Mouse (Mus musculus): Measurements from ENCODE around the gene Nudt3.
"Not testable (repeated sequence)": the region's sequence is repeated elsewhere in the genome, so short reads cannot be mapped to it uniquely, and the experiment has no call there.

Nudt3 gene

DNA sequence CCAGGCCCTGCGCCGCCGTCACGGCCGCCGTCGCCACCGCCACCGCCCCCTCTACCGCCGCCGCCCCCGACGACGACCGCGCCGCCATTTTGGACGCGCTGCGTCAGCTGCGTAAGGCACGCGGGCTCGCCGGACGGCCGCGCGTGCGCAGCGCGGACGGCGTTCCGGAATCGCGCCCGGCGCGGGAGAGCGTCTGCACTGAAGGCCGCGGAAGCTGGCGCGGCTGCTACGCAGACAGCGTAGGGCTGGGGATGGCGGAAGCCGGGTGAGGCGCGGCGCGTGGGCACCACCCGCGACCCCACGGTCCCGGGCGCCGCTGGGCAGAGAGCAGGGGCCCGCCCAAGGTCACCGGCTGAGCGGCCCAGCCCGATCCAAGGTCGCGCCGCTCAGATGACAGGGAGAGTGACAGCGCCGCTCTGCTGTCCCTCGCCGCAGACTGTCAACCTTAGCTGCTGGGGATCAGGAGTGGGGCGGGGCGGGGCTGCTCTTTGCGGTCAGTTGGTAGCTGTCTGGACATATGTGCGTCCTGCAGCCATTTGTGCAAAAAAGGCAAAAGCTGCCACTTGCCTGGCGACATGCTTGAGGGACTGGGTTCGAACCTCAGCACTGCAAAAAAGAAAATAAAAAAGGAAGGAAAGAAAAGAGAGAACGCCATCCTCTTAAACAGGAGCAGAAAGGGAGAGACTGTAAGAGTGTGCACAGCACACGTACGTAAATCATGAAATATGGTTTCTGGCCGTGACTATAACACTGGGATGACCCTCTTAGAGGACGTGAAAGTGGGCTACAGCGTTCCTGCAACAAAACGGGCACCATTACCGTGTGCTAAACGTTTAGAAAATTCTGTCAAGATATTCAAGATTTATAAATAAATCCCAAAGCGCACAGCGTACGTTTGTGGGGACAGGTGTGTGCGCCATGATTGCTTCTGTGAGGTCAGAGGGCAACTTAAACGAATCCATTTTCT, at the start of gene Nudt3:
Nudt3 (minus strand) TSS at position 136 of the 967 bp plus-strand sequence.
- in situ Hi-C loops (cut with MboI; ENCODE audit: low sequenced_read_pairs) = no loop called here

DNA sequence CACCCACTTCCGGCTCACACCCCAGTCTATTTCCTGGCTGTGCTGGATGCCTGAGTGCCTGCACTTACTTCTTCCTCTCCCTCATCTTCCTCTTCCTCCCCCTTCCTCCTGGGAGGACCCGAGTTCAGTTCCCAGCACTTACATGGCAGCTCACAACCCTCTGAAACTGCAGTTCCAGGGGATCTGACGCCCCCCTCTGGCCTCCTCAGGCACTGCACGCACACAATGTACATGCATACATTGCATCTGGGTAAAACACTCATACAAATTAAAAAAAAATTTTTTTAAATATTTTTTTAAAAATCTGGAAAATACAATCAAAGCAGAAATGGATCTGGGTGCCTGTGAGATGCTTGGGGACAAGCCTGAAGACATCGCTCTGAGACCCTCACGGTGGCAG, 48.4 kb upstream of the Nudt3 start:
- in situ Hi-C loops (cut with MboI; ENCODE audit: low sequenced_read_pairs) = no loop called here

DNA sequence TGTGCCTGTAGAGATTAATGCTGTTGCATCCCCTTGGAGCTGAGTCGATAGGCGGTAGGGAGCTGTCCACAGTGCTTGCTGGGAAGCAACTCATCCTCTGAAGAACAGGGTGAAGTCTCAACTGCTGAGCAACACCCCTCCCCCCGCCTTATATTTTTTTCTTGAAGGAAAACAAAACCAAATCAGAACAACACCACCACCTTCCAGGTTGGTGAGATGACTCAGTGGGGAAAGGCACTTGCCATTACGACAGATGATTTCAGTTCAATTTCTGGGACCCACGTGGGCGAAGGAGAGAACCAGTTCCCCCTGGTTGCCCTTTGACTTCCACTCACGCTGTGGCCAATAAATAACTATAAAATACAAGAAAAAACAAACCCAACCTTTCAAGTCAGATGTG, 35.5 kb upstream of the Nudt3 start:
- in situ Hi-C loops (cut with MboI; ENCODE audit: low sequenced_read_pairs) = loop anchor here (10.0 kb wide), 1 partner anchor 106 kb away; no protein-coding TSS in a partner anchor

DNA sequence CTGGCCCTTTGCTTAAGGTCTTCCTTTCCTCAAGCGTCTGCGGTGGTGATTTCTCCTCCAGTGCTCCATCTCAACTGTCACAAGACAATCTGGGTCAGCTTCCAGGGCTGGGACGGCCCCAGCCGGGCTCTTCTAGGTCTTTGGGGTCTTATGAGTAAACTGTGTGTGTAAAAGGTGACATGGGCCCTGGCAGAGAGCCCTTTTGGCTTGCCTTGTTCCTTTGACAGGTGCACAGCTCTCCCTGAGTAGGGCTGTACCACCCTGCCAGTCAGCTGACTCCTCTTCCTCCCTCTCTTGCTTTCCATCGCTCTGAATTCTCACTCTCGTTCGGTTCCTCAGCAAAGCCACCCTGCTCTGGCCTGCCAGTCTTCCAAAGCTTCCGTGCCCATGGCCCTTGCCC, 33.8 kb upstream of the Nudt3 start:
- in situ Hi-C loops (cut with MboI; ENCODE audit: low sequenced_read_pairs) = loop anchor here (10.0 kb wide), 1 partner anchor 108 kb away; no protein-coding TSS in a partner anchor

DNA sequence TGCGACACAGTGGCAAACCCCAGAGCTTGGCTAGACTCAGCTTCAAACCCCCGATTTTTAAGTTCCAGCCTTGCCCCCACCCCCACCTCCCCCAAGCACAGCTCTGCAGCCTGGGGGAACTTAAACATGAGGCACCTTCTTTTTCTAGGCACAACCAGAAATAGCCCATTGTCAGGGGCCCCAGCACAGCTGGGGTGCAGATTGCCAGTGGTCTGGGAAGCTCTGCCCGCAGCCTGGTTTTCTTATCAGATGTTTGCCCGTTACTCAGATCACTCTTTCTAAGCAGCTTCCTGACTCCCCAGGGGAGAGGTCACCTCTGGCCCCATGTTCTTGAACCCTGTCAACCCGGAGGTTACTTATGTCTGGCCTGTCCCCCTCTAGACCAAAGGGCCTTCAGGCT, 33.1 kb upstream of the Nudt3 start:
- in situ Hi-C loops (cut with MboI; ENCODE audit: low sequenced_read_pairs) = loop anchor here (10.0 kb wide), 1 partner anchor 108 kb away; no protein-coding TSS in a partner anchor

DNA sequence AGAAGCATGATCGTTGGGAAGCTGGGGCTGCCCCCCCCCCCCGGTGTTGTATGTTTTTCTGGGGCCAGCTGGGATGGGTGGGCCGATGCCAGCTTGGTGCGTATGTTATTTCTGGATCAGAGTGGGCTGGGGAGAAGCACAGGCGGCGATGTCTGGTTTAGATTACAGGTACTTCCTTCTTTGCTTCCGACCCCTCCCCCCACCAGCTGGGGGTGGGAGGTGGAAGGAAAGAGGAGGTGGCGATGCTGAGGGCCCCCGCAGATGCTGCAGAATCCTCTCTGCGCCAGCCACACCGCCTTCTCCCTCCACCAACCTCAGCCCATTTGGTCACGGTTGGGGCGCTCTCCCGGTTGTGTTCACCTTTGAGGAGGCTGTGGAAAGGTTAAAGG, 32.7 kb upstream of the Nudt3 start:
- in situ Hi-C loops (cut with MboI; ENCODE audit: low sequenced_read_pairs) = loop anchor here (10.0 kb wide), 1 partner anchor 109 kb away; no protein-coding TSS in a partner anchor

DNA sequence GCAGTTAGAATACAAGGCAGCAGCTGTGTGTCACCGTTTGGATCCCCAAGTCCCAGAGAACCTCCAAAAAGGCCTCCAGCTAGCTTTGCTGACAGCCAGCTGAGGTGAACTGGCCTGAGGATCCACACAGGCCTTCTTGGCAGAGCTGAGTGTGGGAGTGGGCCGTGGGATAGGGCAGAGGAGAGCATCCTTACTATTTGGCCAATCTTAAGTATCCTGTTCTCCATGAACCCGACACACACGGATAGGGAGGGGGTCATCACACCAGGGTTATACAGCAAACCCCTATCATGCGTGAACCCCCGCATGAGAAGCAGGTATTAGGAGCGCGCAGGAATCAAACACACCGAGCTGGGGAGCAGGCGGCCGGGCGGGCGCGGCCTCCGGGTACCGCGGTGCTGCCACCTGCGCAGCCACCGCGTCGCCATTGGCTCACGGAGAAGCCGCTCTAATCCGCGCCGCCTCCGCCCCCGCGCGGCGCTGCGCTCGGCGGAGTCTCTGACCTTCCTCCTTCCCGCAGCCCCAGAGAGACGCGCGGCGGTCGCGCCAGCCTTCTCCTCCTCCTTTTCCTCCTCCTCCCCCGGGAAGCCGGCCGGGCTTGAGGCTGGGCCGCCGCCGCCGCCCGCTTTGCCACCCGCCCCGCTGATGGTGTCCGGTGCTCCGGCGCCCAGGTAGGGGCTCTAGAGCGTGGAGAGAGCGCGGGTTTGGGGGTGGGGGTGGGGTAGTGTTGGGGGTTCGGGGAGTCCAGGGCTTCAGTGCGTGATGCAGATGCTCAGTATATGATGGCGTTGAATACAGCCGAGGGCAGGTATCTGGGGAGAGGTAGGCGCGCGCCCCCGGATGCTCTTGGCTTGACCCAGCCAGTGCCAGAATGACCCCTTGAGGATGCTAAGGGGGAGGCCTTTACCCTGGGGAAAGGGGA, 32.1 kb upstream of the Nudt3 start, which contains the start of gene Pacsin1:
Pacsin1 (plus strand) TSS at position 421 of the 922 bp plus-strand sequence.
- in situ Hi-C loops (cut with MboI; ENCODE audit: low sequenced_read_pairs) = loop anchor here (10.0 kb wide), 1 partner anchor 109 kb away; no protein-coding TSS in a partner anchor

DNA sequence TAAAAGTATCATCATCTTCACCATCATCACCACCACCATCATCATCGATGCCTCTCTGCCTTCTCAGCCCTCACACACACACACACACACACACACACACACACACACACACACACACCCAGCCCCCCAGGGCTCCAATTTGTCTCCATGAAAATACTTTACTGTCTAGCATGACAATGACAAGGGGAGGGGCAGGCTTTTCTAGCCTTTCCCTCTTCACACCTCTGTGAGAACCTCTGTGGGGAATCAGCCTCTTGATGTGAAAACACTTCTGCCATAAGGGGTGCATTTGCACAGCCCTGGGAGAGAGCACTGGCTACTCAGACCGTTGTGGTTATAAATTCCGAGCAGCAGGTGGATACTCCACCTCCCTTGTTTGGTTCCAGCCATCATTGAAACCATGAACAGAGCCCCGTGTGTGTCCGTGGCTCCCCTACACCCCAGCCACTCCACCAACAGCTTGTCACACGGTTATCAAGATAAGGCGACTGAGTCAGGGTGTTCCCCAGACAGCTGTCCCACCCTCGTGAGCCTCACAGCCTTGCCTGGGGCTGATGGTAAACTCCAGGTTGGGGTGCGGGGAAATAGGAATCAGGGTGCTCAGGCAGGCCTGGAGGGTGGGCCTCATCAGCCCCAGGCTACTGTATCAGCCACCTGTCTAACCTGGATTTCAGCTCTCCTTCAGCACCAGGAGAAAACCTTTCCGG, 30.1 kb upstream of the Nudt3 start:
- in situ Hi-C loops (cut with MboI; ENCODE audit: low sequenced_read_pairs) = loop anchor here (10.0 kb wide), 1 partner anchor 111 kb away; no protein-coding TSS in a partner anchor

DNA sequence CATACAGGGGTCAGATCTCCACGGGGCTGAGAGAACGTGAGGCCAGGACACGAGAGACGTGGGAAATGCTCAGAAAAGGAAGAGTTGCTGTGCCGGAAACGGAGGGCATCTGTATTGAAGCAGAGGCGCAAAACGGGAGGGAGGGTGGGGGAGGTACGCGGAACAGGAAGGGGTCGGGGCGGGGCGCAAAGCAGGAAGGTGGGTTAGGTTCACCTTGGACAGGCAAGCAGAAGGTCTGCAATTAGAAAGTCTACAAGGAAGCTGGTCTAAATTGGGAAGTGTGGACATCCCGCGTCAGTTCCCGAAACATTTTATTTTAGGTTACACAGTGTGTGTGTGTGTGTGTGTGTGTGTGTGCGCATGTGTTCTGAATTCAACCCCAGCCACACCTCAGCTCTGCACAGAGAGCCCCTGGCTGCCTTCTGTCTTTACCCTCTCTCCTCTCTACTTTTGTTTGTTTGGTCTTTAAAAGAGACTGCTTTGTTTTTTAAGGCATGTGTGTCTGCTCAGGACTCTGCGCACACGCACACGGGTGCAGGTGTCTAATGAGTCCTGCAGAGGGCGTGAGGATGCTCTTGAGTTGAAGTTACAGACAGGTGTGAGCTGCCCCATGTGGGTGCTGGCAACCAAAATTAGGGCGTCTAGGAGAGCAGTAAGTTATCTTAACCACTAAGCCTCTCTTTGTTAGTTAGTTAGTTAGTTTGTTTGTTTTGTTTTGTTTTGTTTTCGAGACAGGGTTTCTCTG, 28.9 kb upstream of the Nudt3 start:
- in situ Hi-C loops (cut with MboI; ENCODE audit: low sequenced_read_pairs) = loop anchor here (10.0 kb wide), 1 partner anchor 113 kb away; no protein-coding TSS in a partner anchor

DNA sequence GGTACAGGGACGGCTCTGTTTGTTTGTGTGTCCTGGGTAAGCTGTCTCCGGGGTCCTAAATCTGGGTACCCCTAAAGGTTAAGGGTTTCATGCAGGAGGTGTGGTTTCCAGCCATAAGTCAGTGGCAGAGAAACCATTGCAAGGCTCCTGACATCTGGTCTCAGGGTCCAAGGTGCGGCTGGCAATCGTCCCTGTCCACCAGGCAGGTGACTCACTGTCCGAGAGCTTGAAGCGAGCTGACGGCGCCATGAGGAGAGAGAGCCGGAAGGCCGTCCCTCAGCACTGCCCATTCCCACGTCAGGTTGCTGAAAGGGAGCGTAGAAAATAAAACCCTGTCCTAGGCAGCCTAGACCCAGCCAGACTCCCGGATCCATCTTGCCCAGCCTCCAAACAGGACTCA, 27.3 kb upstream of the Nudt3 start:
- in situ Hi-C loops (cut with MboI; ENCODE audit: low sequenced_read_pairs) = loop anchor here (10.0 kb wide), 1 partner anchor 114 kb away; no protein-coding TSS in a partner anchor

DNA sequence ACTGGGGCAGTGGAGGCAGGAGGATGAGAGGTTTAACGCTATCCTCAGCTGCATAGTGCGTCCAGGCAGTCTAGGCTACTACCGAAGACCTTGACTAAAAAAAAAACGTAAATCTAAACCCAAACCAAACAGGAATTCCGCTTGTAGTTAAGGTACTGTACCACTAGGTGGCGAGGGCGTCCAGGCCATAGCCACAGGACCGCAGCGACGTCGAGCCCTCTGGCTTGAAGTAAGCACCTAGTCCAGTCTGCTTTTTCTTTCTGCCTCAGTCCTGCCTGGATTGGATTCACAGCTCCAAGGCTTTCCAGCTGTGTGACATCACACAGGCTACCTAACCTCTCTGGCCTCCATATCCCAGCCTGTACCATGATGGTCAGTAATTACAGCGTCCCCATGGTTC, 26.9 kb upstream of the Nudt3 start:
- in situ Hi-C loops (cut with MboI; ENCODE audit: low sequenced_read_pairs) = loop anchor here (10.0 kb wide), 1 partner anchor 115 kb away; no protein-coding TSS in a partner anchor

DNA sequence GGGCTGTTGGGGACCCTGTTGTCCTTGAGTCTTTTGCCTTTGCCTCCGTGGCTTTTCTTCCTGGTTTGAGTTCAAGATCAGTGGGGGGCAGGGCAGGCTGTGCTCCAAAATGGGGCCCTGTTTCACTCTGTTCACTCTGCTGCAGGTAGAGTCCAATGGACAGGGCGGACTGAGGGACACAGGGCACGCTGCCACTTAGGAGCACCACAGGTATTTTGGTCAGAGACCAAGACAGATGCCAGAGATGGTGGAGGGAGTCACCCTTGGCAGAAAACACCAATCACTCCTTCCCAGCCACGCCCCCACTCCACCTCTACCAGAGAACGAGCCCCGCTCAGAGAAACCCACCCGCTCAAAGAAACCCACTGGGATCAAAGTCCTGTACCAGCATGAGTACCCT, 22.5 kb upstream of the Nudt3 start:
- in situ Hi-C loops (cut with MboI; ENCODE audit: low sequenced_read_pairs) = no loop called here

DNA sequence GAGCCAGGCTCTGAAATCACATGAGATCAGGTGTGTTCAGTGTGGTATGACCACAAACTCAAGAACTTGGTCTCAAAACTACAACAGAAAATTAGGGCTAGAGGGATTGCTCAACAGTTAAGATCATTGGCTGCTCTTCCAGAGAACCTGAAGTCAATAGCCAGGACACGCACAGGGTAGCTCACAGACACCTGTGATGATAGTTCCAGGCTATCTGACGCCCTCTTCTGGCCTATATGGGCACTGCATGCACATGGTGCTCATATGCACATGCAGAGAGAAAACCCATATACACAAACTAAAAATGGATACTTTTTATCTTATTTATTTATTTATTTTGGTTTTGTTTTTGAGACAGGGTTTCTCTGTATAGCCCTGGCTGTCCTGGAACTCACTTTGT, 21.3 kb upstream of the Nudt3 start:
- in situ Hi-C loops (cut with MboI; ENCODE audit: low sequenced_read_pairs) = no loop called here

DNA sequence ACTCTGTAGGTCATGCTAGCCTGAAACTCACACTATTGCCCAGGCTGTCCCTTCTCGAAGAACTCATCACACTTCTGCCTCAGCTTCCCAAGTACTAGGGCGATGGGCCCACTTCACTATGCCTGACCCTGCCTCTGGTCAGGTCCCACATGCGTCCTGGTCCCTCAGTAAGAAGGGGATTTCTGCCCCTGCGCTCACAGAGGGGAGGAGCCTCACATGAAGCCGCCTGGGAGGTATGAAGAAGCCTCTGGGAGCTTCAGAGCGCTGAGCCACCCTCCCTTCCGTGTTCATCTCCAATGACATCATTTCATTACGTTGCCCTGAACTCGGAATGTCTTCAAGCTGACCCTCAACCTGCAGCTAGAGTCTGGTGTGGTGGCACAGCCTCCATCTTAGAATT, 20.5 kb upstream of the Nudt3 start:
- in situ Hi-C loops (cut with MboI; ENCODE audit: low sequenced_read_pairs) = no loop called here

DNA sequence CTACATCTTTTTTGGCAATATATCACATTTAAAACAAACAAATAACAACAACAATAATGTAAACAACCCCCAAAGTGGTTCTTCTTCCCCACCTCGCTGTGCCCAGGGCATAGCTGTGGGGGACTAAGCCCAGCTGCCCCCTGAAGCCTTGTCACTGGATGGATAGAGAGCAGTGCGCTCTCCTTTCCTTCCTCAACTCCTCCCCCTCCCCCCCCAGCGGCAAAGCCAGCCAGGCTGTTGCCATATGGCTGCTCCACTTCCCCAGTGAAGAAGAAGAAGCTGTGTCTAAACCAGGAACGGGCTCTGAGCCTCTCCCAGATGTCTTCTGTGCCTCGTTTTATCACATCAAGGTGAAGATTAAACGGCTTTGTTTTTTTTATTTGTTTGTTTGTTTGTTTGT, 19.8 kb upstream of the Nudt3 start:
- in situ Hi-C loops (cut with MboI; ENCODE audit: low sequenced_read_pairs) = no loop called here

DNA sequence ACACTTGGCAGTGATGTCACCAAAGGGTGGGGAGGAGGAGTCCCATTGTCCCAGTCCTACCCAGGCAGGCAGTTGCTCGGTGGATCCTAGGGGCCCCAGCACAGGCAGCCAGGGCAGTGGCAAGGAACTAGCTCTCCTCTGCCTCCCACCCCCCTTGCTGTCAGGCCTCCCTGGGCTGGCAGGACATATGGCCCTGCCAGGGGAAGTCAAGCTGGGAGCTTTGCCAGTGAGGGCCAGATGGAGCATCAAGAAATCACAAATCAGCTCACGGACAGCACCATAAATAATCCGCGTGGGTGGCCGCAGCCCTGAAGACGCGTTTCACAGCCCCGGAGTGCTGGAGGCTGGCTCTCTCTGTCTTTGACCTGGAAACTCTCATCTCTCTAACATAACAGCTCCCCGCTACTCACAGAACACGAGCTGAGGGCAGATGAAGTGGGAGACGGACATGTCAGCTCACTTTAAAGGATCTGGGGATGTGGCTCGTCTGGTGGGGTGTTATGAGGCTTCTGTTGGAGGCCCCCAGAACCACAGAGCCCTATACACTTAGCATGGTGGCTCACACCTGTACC, 19.3 kb upstream of the Nudt3 start:
- in situ Hi-C loops (cut with MboI; ENCODE audit: low sequenced_read_pairs) = no loop called here

DNA sequence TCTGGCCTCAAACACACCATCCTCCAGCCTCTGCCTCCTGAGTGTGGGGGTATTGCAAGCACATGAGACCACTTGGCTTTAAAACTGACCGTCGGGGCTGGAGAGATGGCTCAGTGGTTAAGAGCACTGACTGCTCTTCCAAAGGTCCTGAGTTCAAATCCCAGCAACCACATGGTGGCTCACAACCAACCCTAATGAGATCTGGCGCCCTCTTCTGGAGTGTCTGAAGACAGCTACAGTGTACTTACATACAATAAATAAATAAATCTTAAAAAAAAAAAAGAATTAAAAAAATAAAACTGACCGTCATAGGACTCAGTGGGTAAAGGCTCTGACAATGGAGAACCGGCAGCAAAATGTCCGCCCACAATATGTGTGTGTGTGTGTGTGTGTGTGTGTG, 16.6 kb upstream of the Nudt3 start:
- in situ Hi-C loops (cut with MboI; ENCODE audit: low sequenced_read_pairs) = not testable (repeated sequence)

DNA sequence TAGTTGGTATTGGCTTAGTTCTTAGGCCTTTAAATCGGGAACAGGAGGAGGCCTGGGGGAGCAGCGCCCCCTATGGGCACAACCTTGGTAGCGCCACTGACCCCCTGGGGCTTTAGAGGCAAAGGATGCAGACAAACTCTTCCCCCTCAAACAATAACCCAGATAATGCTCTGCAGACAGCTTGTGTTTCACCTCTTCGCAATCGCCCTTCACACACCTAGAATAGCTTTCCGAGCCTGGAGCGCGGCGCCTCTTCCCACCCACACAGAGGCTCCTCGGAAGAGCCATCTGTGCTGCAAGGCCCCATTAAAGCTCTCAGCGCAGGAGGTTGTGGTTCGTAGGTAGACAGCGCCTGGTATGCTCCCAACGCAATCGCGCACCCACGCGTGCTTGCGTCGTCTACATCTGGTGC, 15.6 kb upstream of the Nudt3 start:
- in situ Hi-C loops (cut with MboI; ENCODE audit: low sequenced_read_pairs) = no loop called here

DNA sequence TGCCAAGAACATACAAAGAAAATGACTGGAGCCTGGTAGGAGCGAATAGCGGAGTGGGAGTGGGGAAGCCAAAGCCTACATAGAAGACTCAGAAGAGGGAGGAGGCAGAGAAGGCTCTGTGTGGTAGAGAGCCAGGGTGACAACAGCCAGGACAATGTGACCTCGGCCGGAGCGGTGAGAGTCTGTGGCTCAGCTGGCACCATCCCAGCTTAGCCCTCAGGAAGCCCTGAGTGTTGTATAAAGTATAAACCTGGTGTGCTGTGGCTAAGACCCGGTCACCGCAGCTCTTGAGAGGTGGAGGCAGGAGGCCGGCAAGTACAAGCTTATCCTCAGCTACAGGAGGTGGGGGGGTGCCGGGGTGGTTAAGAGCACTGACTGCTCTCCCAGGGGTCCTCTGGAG, 14.0 kb upstream of the Nudt3 start:
- in situ Hi-C loops (cut with MboI; ENCODE audit: low sequenced_read_pairs) = no loop called here
